Mouse (Mus musculus): Measurements from ENCODE around the gene Duoxa1. TPM values are rescaled to one million over a fixed set of nuclear protein-coding genes. Genes with fewer than 3 reads are reported as not detected.

Duoxa1 gene
- polyA plus RNA-seq, 1 experiment: 0.08 TPM

- 70% methylated on average over 2 of the region's 2 CpGs for WGBS
- Histone ChIP-seq H3K4me1 (ENCODE audit: control insufficient read depth, insufficient read depth, insufficient read length, low read length) (peaks cover 7% of the 10 kb centered on the region), H3K27me3 (ENCODE audit: control insufficient read depth, insufficient read depth, low read length) (peaks cover 11% of the 10 kb centered on the region), H3K36me3 (ENCODE audit: control insufficient read depth, insufficient read depth, low read length) (no peaks in the 10 kb centered on the region), H3K4me3 (ENCODE audit: low read depth, low read length) (no peak overlapping the region), H3K27ac (ENCODE audit: insufficient read depth, low read depth, low read length) (no peak overlapping the region)
- TF ChIP-seq CTCF (IDR thresholded peaks at IDR 0.05; ENCODE audit: extremely low read depth, insufficient read length, insufficient replicate concordance, low read depth, low read length) (no peak), POLR2A (IDR thresholded peaks at IDR 0.05; ENCODE audit: low read depth, low read length) (no peak)
Observed at GRCm38 (mm10) chr2:122311561-122311960, 2.0 kb downstream of the Duoxa1 start.

DNA sequence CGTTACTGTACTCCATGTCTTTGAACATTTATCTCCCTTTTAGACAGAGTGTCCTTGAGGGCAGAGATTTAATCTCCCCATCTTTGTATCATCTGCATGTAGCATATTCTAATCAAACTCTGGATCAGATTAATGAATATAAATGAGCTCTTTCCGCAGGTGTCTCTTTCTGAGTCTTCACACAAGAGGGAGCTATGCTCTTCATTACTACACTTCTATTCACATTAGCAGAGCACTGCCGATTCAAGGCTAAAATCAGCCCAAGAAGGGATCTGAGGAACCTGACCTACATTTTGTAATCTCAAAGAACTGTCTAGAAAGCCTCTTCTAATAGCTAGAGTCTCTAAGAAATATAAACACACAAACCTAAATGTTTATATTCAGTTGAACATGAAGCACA is 3.9 kb downstream of the Duoxa1 start:
- Histone ChIP-seq H3K4me1 (ENCODE audit: control insufficient read depth, insufficient read depth, insufficient read length, low read length) (peaks cover 7% of the 10 kb centered on the region), H3K4me3 (ENCODE audit: low read depth, low read length) (no peak overlapping the region), H3K27ac (ENCODE audit: insufficient read depth, low read depth, low read length) (no peak overlapping the region), H3K36me3 (ENCODE audit: control insufficient read depth, insufficient read depth, low read length) (no peaks in the 10 kb centered on the region), H3K27me3 (ENCODE audit: control insufficient read depth, insufficient read depth, low read length) (peaks cover 13% of the 10 kb centered on the region)
- TF ChIP-seq CTCF (IDR thresholded peaks at IDR 0.05; ENCODE audit: extremely low read depth, insufficient read length, insufficient replicate concordance, low read depth, low read length) (no peak), POLR2A (IDR thresholded peaks at IDR 0.05; ENCODE audit: low read depth, low read length) (no peak)
- 31% methylated on average over 3 of the region's 3 CpGs for WGBS

DNA sequence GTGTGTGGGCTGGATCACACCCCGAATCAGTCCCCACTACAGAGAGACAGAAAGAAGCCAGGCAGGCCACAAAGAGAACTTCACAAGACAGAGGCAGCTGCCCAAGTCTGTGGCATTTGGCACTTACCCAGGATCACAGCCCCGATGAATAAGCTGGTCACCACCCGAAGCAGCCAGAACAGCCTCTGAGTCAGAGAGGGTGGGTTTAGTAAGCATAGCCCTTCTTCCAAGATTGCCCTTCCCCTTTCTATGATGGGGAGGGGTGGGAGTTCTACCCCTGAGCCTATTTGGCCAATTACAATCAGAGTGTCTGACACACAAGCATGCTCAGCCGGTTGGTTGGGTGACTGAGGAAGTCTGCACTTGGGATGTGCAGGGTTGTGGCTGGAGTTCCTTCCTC is 7.3 kb downstream of the Duoxa1 start:
- Histone ChIP-seq H3K27me3 (ENCODE audit: control insufficient read depth, insufficient read depth, low read length) (peaks cover 12% of the 10 kb centered on the region), H3K4me3 (ENCODE audit: low read depth, low read length) (no peak overlapping the region), H3K27ac (ENCODE audit: insufficient read depth, low read depth, low read length) (no peak overlapping the region), H3K36me3 (ENCODE audit: control insufficient read depth, insufficient read depth, low read length) (no peaks in the 10 kb centered on the region), H3K4me1 (ENCODE audit: control insufficient read depth, insufficient read depth, insufficient read length, low read length) (peaks cover 4% of the 10 kb centered on the region)
- no peak for TF ChIP-seq POLR2A (IDR thresholded peaks at IDR 0.05; ENCODE audit: low read depth, low read length)
- TF ChIP-seq CTCF (IDR thresholded peaks at IDR 0.05; ENCODE audit: extremely low read depth, insufficient read length, insufficient replicate concordance, low read depth, low read length): no peak
- 17% methylated on average over 4 of the region's 4 CpGs for WGBS

- peaks cover 15% of the 10 kb centered on the region for H3K27me3 ChIP-seq (ENCODE audit: control insufficient read depth, insufficient read depth, low read length)
- no peak for TF ChIP-seq CTCF (IDR thresholded peaks at IDR 0.05; ENCODE audit: extremely low read depth, insufficient read length, insufficient replicate concordance, low read depth, low read length)
- no peak for TF ChIP-seq POLR2A (IDR thresholded peaks at IDR 0.05; ENCODE audit: low read depth, low read length)
- H3K4me3 ChIP-seq (ENCODE audit: low read depth, low read length): no peak overlapping the region
- H3K4me1 ChIP-seq (ENCODE audit: control insufficient read depth, insufficient read depth, insufficient read length, low read length): peaks cover 9% of the 10 kb centered on the region
- WGBS: 91% methylated on average over 16 of the region's 16 CpGs
- no peak overlapping the region for H3K27ac ChIP-seq (ENCODE audit: insufficient read depth, low read depth, low read length)
- no peaks in the 10 kb centered on the region for H3K36me3 ChIP-seq (ENCODE audit: control insufficient read depth, insufficient read depth, low read length)
Observed at GRCm38 (mm10) chr2:122305097-122305892, 8.2 kb downstream of the Duoxa1 start.

DNA sequence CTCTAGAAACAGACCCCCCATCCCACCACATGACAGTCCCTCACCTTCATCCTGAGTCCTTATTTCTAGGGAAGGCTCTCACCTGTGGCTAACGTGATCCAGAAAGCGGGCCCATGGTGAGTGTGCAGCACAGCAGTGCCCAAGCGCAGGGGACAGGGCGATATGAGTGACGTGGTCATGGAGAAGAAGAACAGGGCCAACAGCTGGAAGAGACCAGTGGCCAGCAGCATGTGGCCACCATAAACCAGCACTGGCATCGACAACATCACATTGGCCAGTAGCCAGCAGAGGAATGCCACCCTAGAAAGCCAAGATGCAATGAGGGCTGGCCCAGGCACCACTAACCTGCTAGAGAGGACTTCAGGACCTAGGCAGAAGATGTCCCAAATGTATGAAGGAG is 9.0 kb downstream of the Duoxa1 start:
- no peak overlapping the region for H3K27ac ChIP-seq (ENCODE audit: insufficient read depth, low read depth, low read length)
- H3K27me3 ChIP-seq (ENCODE audit: control insufficient read depth, insufficient read depth, low read length): peaks cover 15% of the 10 kb centered on the region
- 86% methylated on average over 6 of the region's 6 CpGs for WGBS
- TF ChIP-seq CTCF (IDR thresholded peaks at IDR 0.05; ENCODE audit: extremely low read depth, insufficient read length, insufficient replicate concordance, low read depth, low read length) (no peak), POLR2A (IDR thresholded peaks at IDR 0.05; ENCODE audit: low read depth, low read length) (no peak)
- H3K4me1 ChIP-seq (ENCODE audit: control insufficient read depth, insufficient read depth, insufficient read length, low read length): peaks cover 9% of the 10 kb centered on the region
- H3K36me3 ChIP-seq (ENCODE audit: control insufficient read depth, insufficient read depth, low read length): no peaks in the 10 kb centered on the region
- no peak overlapping the region for H3K4me3 ChIP-seq (ENCODE audit: low read depth, low read length)

DNA sequence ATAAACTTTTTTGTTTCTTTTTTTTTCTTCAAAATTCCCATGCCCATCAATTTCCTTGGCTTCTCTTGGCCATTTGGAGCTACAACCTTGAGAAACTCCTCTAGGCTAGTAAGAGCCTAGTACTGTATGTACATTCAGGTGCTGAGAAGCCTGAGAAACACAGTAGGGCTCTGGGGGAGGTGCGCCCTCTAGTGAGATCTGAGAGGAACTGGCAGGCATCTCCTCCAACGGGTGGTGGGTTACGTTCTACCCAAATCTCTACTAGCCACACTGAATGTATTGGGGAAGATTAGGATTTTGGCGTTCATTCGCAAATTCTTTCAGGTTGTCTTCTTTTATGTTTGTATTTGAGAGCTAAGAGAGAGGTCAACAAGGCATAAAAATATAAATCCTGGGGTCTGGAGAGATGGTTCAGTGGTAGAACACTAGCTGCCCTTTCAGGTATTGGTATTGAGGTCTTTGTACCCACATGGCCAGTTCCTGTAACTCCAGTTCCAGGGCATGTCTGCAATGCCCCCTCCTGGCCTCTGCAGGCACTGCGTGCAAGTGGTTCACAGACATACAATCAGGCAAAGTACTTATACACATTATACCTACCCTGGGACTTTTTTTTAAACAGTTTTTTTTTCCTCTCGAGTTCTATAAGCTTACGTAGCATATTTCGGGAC is 10.8 kb downstream of the Duoxa1 start:
- 11% methylated on average over 9 of the region's 9 CpGs for WGBS
- no peak overlapping the region for H3K27ac ChIP-seq (ENCODE audit: insufficient read depth, low read depth, low read length)
- no peaks in the 10 kb centered on the region for H3K36me3 ChIP-seq (ENCODE audit: control insufficient read depth, insufficient read depth, low read length)
- H3K4me1 ChIP-seq (ENCODE audit: control insufficient read depth, insufficient read depth, insufficient read length, low read length): peaks cover 12% of the 10 kb centered on the region
- no peak overlapping the region for H3K4me3 ChIP-seq (ENCODE audit: low read depth, low read length)
- peaks cover 14% of the 10 kb centered on the region for H3K27me3 ChIP-seq (ENCODE audit: control insufficient read depth, insufficient read depth, low read length)
- peak; percentile 58; the same call in 1 of the 2 replicates for TF ChIP-seq CTCF (IDR thresholded peaks at IDR 0.05; ENCODE audit: extremely low read depth, insufficient read length, insufficient replicate concordance, low read depth, low read length)
- no peak for TF ChIP-seq POLR2A (IDR thresholded peaks at IDR 0.05; ENCODE audit: low read depth, low read length)

- Histone ChIP-seq H3K27me3 (ENCODE audit: control insufficient read depth, insufficient read depth, low read length) (peaks cover 18% of the 10 kb centered on the region), H3K4me3 (ENCODE audit: low read depth, low read length) (peak overlapping the region; percentile 62), H3K4me1 (ENCODE audit: control insufficient read depth, insufficient read depth, insufficient read length, low read length) (peaks cover 12% of the 10 kb centered on the region), H3K36me3 (ENCODE audit: control insufficient read depth, insufficient read depth, low read length) (no peaks in the 10 kb centered on the region), H3K27ac (ENCODE audit: insufficient read depth, low read depth, low read length) (no peak overlapping the region)
- TF ChIP-seq CTCF (IDR thresholded peaks at IDR 0.05; ENCODE audit: extremely low read depth, insufficient read length, insufficient replicate concordance, low read depth, low read length): no peak
- TF ChIP-seq POLR2A (IDR thresholded peaks at IDR 0.05; ENCODE audit: low read depth, low read length): no peak
- WGBS: 38% methylated on average over 23 of the region's 23 CpGs
Observed at GRCm38 (mm10) chr2:122301921-122302573, 11.5 kb downstream of the Duoxa1 start.
